Mouse (Mus musculus) olfactory bulb, adult 2 months (tissue): Measurements from ENCODE around the gene Zfp385c. TPM values are rescaled to one million over a fixed set of nuclear protein-coding genes. Genes with fewer than 3 reads are reported as not detected.

Experiments used
- H3K27ac ChIP-seq: fragments of 200-500 bp; 2 replicates; pipeline ENCODE4 v1.5.1; 2012; ENCODE audit warnings: low read depth, low read length; ENCODE audit not compliant: insufficient read depth
- H3K4me1 ChIP-seq: fragments of 200-500 bp; 2 replicates; pipeline ENCODE4 v1.6.1; 2012; ENCODE audit warnings: low read length; ENCODE audit not compliant: control insufficient read depth, insufficient read depth
- H3K4me3 ChIP-seq: fragments of 200-500 bp; 2 replicates; pipeline ENCODE4 v1.5.1; 2012; ENCODE audit warnings: mild to moderate bottlenecking, low read depth, low read length, moderate library complexity; ENCODE audit not compliant: insufficient read depth
- CTCF ChIP-seq: fragments of 200-500 bp; IDR thresholded peaks from 2 replicates; pipeline ENCODE4 v1.5.1; 2012; ENCODE audit warnings: low read depth, mild to moderate bottlenecking, low read length, moderate library complexity; ENCODE audit not compliant: insufficient read depth
- POLR2A ChIP-seq: fragments of 200-500 bp; IDR thresholded peaks from 2 replicates; pipeline ENCODE4 v1.6.1; 2012; ENCODE audit warnings: mild to moderate bottlenecking, low read depth, low read length, moderate library complexity; ENCODE audit not compliant: insufficient read depth
- WGBS: fragments of 180-500 bp; shearing (Covaris S2); methylation state at CpG from one replicate; pipeline ENCODE4 v1.1.7; 2018; 5-methylcytosine and 5-hydroxymethylcytosine counted together
- polyA plus RNA-seq: library from polyadenylated mRNA; stranded (reverse); fragments of >200 nt; gene quantifications from 2 replicates; pipeline ENCODE4 v1.2.4, GENCODE M21; 2012; ENCODE audit warnings: low replicate concordance; ENCODE audit not compliant: missing spikeins, insufficient read depth, insufficient read length

The Zfp385c gene
- polyA plus RNA-seq = not detected in 2 replicates

GRCm38 (mm10) chr11:100692164-100692616 is at the start of gene Zfp385c:
Zfp385c (minus strand) TSS chr11:100692455.
- Histone ChIP-seq H3K27ac (no peak within 1 kb of the TSS), H3K4me1 (0 out of 2 replicates have a peak, but pooled peaks cover 16% of the 10 kb centered on the region), H3K4me3 (no peak within 1 kb of the TSS)
- 19% methylated on average over 23 of the region's 23 CpGs for WGBS
- no peak for TF ChIP-seq POLR2A
- TF ChIP-seq CTCF = no peak

- no peak overlapping the region for H3K4me3 ChIP-seq
- no peak for TF ChIP-seq CTCF
- TF ChIP-seq POLR2A = no peak
- H3K4me1 ChIP-seq = peaks cover 12% of the 10 kb centered on the region
- WGBS = 52% methylated on average over 6 of the region's 6 CpGs
- H3K27ac ChIP-seq = no peak overlapping the region
These were observed 49.1 kb upstream of the Zfp385c start for GRCm38 (mm10) chr11:100741348-100741747.

GRCm38 (mm10) chr11:100738749-100739148 is 46.5 kb upstream of the Zfp385c start:
- TF ChIP-seq CTCF = no peak
- TF ChIP-seq POLR2A = no peak
- H3K4me3 ChIP-seq = no peak overlapping the region
- H3K27ac ChIP-seq = no peak overlapping the region
- peaks cover 11% of the 10 kb centered on the region for H3K4me1 ChIP-seq
- 6% methylated on average over 5 of the region's 5 CpGs for WGBS

GRCm38 (mm10) chr11:100738066-100738604 is 45.9 kb upstream of the Zfp385c start, which contains the start of gene Rab5c:
Rab5c (minus strand) TSS chr11:100738215.
- Histone ChIP-seq H3K27ac (no peak within 1 kb of the TSS), H3K4me1 (peaks cover 11% of the 10 kb centered on the region), H3K4me3 (peak within 1 kb of the TSS; percentile 75)
- WGBS = 1% methylated on average over 39 of the region's 39 CpGs
- TF ChIP-seq CTCF = no peak
- peak; percentile 64 for TF ChIP-seq POLR2A

- whole genome bisulfite sequencing = under 1% methylated on average over 13 of the region's 13 CpGs
- peak overlapping the region; percentile 75 for H3K4me3 ChIP-seq
- TF ChIP-seq CTCF (no peak), POLR2A (no peak)
- H3K4me1 ChIP-seq = peaks cover 11% of the 10 kb centered on the region
- no peak overlapping the region for H3K27ac ChIP-seq
These were observed 45.0 kb upstream of the Zfp385c start for GRCm38 (mm10) chr11:100737105-100737733.

- peaks cover 11% of the 10 kb centered on the region for H3K4me1 ChIP-seq
- WGBS = 78% methylated on average over 4 of the region's 4 CpGs
- H3K4me3 ChIP-seq = no peak overlapping the region
- TF ChIP-seq POLR2A (no peak), CTCF (no peak)
- H3K27ac ChIP-seq = no peak overlapping the region
These were observed 44.5 kb upstream of the Zfp385c start for GRCm38 (mm10) chr11:100736746-100737080.

GRCm38 (mm10) chr11:100735954-100736745 is 43.9 kb upstream of the Zfp385c start:
- peaks cover 11% of the 10 kb centered on the region for H3K4me1 ChIP-seq
- 66% methylated on average over 14 of the region's 14 CpGs for WGBS
- no peak overlapping the region for H3K27ac ChIP-seq
- no peak overlapping the region for H3K4me3 ChIP-seq
- TF ChIP-seq CTCF (no peak), POLR2A (no peak)

- peaks cover 15% of the 10 kb centered on the region for H3K4me1 ChIP-seq
- WGBS = 85% methylated on average over 9 of the region's 9 CpGs
- no peak overlapping the region for H3K4me3 ChIP-seq
- TF ChIP-seq CTCF (no peak), POLR2A (no peak)
- H3K27ac ChIP-seq = no peak overlapping the region
These were observed 43.0 kb upstream of the Zfp385c start for GRCm38 (mm10) chr11:100735134-100735865.
